Mouse (Mus musculus) stomach, postnatal 0 days (tissue): ENCODE data around the gene Cchcr1.

Source experiments
- CTCF ChIP-seq: IDR thresholded peaks from 2 replicates; pipeline ENCODE4 v1.5.1; 2016; ENCODE audit warnings: antibody characterized with exemption, low read depth, mild to moderate bottlenecking, moderate library complexity
- EP300 ChIP-seq: optimal IDR thresholded peaks from 2 replicates; pipeline ENCODE3; 2016; ENCODE audit warnings: antibody characterized with exemption

DNA sequence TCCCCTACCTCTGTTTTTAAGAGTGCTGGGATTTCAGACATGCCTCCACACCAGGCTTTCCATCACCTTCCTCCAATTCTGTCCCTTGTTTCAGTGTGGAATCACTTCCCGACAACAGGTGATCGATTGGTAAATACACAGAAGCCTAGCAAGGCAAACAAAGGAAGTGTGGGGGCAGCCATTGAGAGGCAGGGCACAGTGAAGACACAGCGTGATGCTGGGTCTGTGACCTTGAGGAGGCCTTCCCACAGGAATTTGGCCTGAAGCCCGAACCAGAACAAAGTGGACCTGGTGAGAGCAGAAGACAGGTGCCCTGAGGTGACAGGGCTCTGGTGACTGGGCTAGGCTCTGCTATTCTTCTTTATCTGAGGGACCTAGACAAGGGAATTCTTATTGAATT lies 31.2 kb upstream of the Cchcr1 start:
- TF ChIP-seq CTCF (no peak), EP300 (no peak)
